Mouse (Mus musculus) hindbrain, embryonic 11.5 days (tissue): ENCODE data around the gene P2ry14. TPM values are rescaled to one million over a fixed set of nuclear protein-coding genes. Genes with fewer than 3 reads are reported as not detected.

Experiments used
- ATAC-seq: fragments of 200-750 bp; cut with Nextera tagmentation; 2 replicates; pipeline ENCODE4 v1.8.0; 2017; ENCODE audit warnings: mild to moderate bottlenecking, moderate TSS enrichment, moderate library complexity; ENCODE audit not compliant: low FRiP score
- DNase-seq: peaks from one replicate; pipeline ENCODE4 v3.0.0-alpha.2; 2015; ENCODE audit warnings: low spot score
- H3K27ac ChIP-seq: fragments of 300-500 bp; sonication (generic); 2 replicates; pipeline ENCODE4 v1.5.1; 2014; ENCODE audit warnings: mild to moderate bottlenecking, low read depth, low read length
- H3K27me3 ChIP-seq: fragments of 300-500 bp; sonication (generic); 2 replicates; pipeline ENCODE4 v1.6.1; 2014; ENCODE audit warnings: mild to moderate bottlenecking, low read length, moderate library complexity, mixed read lengths; ENCODE audit not compliant: control insufficient read depth, insufficient read depth
- H3K36me3 ChIP-seq: fragments of 300-500 bp; sonication (generic); 2 replicates; pipeline ENCODE4 v1.6.1; 2014; ENCODE audit warnings: mild to moderate bottlenecking, low read length, moderate library complexity, mixed read lengths; ENCODE audit not compliant: control insufficient read depth, insufficient read depth
- H3K4me1 ChIP-seq: fragments of 300-500 bp; sonication (generic); replicated peaks from 2 replicates; pipeline ENCODE4 v1.6.1; 2014; ENCODE audit warnings: low read length, mixed read lengths; ENCODE audit not compliant: control insufficient read depth, insufficient read depth
- H3K4me2 ChIP-seq: fragments of 300-500 bp; sonication (generic); replicated peaks from 2 replicates; pipeline ENCODE4 v1.6.1; 2014; ENCODE audit warnings: mild to moderate bottlenecking, low read depth, low read length
- H3K4me3 ChIP-seq: fragments of 300-500 bp; sonication (generic); 2 replicates; pipeline ENCODE4 v1.5.1; 2014; ENCODE audit warnings: low read depth, low read length
- H3K9ac ChIP-seq: fragments of 300-500 bp; sonication (generic); 2 replicates; pipeline ENCODE4 v1.6.1; 2014; ENCODE audit warnings: low read depth, low read length
- H3K9me3 ChIP-seq: fragments of 300-500 bp; sonication (generic); 2 replicates; pipeline ENCODE4 v1.6.1; 2016; ENCODE audit warnings: low read length; ENCODE audit not compliant: control insufficient read depth
- WGBS: fragments of 180-500 bp; shearing (Covaris S2); extraction: QIAGEN DNeasy Blood & Tissue Kit; methylation state at CpG from one replicate; pipeline ENCODE4 v1.1.7; 2014; 5-methylcytosine and 5-hydroxymethylcytosine counted together
- polyA plus RNA-seq: library from polyadenylated mRNA; unstranded; fragments of >200 nt; fragmentation: Nextera tagmentation; extraction: Ambion mirVana; gene quantifications from 2 replicates; pipeline ENCODE4 v1.2.1, GENCODE M21; 2014

The P2ry14 gene
- polyA plus RNA-seq, 1 experiment from 2014 or later: 3.5 TPM

DNA sequence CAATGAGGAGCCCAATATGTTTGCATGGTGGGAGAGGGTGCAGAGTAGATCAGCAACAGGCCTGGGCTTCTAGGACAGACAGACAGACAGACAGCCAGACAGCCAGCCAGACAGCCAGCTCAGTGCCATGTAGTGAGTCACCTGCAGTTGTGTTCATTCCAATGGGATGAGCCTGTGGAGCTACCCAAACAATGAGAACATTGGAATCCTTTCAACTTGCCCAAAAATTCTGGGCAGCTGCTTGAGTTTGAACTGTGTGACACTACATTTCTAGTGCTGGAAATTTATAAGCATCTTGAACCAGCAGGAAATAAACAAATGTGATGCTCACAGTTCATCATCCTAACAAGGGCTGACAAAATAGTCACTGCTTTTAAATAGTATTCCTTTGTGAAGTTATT lies 13.8 kb downstream of the P2ry14 start:
- no peaks in the 10 kb centered on the region for H3K36me3 ChIP-seq
- H3K9me3 ChIP-seq: no peaks in the 10 kb centered on the region
- H3K9ac ChIP-seq: no peak overlapping the region
- no peaks in the 10 kb centered on the region for H3K27me3 ChIP-seq
- no peak for DNase-seq
- H3K4me1 ChIP-seq: no peaks in the 10 kb centered on the region
- no peak overlapping the region for H3K4me2 ChIP-seq
- ATAC-seq: 0 out of 2 replicates have a peak, but pooled peaks have one; percentile 33
- no peak overlapping the region for H3K27ac ChIP-seq
- H3K4me3 ChIP-seq: no peak overlapping the region

DNA sequence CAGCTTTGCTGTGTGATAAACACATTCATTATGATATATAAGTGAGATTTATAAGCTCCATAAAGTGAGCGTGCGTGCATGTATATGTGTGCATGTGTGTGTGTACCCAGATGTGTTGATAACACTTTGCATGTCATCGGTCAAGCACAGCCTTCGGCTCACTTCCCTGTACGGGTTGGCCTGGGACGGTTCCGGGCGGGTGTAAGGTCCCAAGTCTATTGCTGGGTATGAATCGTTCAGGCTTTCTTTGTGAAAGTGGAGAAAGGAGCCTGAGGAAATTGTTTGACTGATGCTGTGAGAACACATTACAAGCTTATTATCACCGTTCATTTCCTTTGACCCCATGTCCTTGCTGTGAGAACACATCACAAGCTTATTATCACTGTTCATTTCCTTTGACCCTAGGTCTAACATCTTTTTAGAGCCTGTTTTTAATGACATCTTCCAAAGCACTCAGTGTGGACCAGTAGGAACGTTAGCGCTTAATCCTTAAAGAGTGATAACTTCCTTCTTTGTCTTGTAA lies 14.4 kb downstream of the P2ry14 start:
- no peaks in the 10 kb centered on the region for H3K4me1 ChIP-seq
- H3K27me3 ChIP-seq: no peaks in the 10 kb centered on the region
- DNase-seq: no peak
- no peak for ATAC-seq
- H3K4me2 ChIP-seq: no peak overlapping the region
- H3K36me3 ChIP-seq: no peaks in the 10 kb centered on the region
- no peak overlapping the region for H3K27ac ChIP-seq
- no peaks in the 10 kb centered on the region for H3K9me3 ChIP-seq
- WGBS: 75% methylated on average over 12 of the region's 12 CpGs
- H3K9ac ChIP-seq: no peak overlapping the region
- no peak overlapping the region for H3K4me3 ChIP-seq

GRCm38 (mm10) chr3:59135911-59136653 lies 17.3 kb downstream of the P2ry14 start:
- Histone ChIP-seq H3K4me1 (no peaks in the 10 kb centered on the region), H3K4me2 (no peak overlapping the region), H3K9ac (no peak overlapping the region), H3K27me3 (no peaks in the 10 kb centered on the region), H3K36me3 (no peaks in the 10 kb centered on the region), H3K4me3 (no peak overlapping the region), H3K9me3 (no peaks in the 10 kb centered on the region), H3K27ac (no peak overlapping the region)
- 85% methylated on average over 5 of the region's 5 CpGs for WGBS
- ATAC-seq: no peak
- DNase-seq: no peak

DNA sequence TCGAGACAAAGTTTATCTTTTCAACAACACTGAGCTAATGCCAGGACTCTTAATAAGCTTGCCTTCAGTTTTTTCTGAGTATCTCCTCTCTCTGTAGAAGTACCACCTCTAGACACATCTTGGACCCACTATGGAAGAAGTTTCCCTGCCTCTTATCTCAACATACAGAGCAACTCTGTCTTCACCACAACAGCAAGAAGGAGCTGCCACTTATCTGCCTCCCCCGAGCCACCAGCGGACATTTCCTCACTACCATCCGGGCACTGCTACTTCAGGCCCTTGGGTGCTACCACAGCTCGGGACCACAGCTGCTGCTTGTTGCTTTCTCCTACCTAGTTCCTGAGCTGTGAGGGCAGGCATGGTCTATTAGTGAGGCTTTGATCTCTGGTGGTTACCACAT lies 20.2 kb downstream of the P2ry14 start:
- ATAC-seq (no peak), DNase-seq (no peak)
- Histone ChIP-seq H3K27ac (no peak overlapping the region), H3K4me3 (no peak overlapping the region), H3K9me3 (no peaks in the 10 kb centered on the region), H3K4me1 (no peaks in the 10 kb centered on the region), H3K36me3 (no peaks in the 10 kb centered on the region), H3K27me3 (no peaks in the 10 kb centered on the region), H3K4me2 (no peak overlapping the region), H3K9ac (no peak overlapping the region)
- WGBS: 90% methylated on average over 5 of the region's 5 CpGs

DNA sequence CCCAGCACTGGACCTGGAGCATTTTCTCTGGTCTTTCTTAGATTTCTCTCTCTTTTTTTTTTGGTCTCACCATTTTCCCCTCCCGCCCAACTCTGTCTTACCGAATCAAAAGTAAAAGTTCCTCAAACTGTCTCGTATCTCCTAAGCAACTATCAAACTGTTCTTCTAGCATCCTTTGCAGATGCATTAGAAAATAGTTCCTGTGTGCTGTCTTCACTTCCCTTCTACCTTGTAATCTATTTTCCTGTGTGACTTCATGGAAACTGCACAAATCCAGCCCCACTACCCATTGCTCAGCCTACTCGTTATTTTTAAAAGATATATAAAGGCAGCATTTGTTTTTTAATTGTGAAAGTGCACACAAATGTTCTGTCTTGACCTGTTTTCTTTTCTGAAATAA lies 21.5 kb downstream of the P2ry14 start:
- Histone ChIP-seq H3K4me1 (no peaks in the 10 kb centered on the region), H3K27ac (no peak overlapping the region), H3K27me3 (no peaks in the 10 kb centered on the region), H3K4me2 (no peak overlapping the region), H3K4me3 (no peak overlapping the region), H3K9ac (no peak overlapping the region), H3K36me3 (no peaks in the 10 kb centered on the region), H3K9me3 (no peaks in the 10 kb centered on the region)
- 86% methylated on average over 4 of the region's 4 CpGs for WGBS
- DNase-seq (no peak), ATAC-seq (no peak)

DNA sequence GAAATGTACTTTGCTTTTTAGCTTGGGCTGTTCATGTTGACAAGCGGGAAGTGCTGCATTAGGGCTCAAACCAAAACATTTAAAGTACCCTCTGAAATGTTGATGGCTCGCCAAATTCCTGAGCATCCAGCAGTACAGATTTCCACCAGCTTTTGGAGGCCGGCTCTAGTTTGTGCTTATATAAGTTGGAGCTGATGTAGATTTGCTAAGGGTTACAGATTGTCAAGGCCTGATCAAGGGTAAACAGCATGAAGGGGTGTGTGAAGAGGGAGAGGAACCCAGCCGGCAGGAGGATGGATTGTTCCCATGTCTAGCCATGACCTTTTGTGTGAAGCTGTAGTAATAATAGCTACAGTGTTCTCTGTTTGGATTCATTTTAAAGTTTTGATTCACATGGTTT lies 22.3 kb downstream of the P2ry14 start:
- H3K4me1 ChIP-seq: no peaks in the 10 kb centered on the region
- H3K4me2 ChIP-seq: no peak overlapping the region
- H3K27me3 ChIP-seq: no peaks in the 10 kb centered on the region
- no peak overlapping the region for H3K27ac ChIP-seq
- H3K9me3 ChIP-seq: no peaks in the 10 kb centered on the region
- no peak overlapping the region for H3K4me3 ChIP-seq
- ATAC-seq (no peak), DNase-seq (no peak)
- 81% methylated on average over 4 of the region's 4 CpGs for WGBS
- no peaks in the 10 kb centered on the region for H3K36me3 ChIP-seq
- H3K9ac ChIP-seq: no peak overlapping the region

- ATAC-seq: no peak
- 68% methylated on average over 8 of the region's 8 CpGs for WGBS
- DNase-seq: no peak
- Histone ChIP-seq H3K27me3 (no peaks in the 10 kb centered on the region), H3K27ac (no peak overlapping the region), H3K4me1 (no peaks in the 10 kb centered on the region), H3K4me2 (no peak overlapping the region), H3K36me3 (no peaks in the 10 kb centered on the region), H3K9me3 (no peaks in the 10 kb centered on the region), H3K9ac (no peak overlapping the region), H3K4me3 (no peak overlapping the region)
These were observed 23.0 kb downstream of the P2ry14 start for GRCm38 (mm10) chr3:59130431-59130830.

- no peaks in the 10 kb centered on the region for H3K4me1 ChIP-seq
- no peak overlapping the region for H3K4me3 ChIP-seq
- no peaks in the 10 kb centered on the region for H3K9me3 ChIP-seq
- DNase-seq (no peak), ATAC-seq (no peak)
- no peaks in the 10 kb centered on the region for H3K27me3 ChIP-seq
- H3K9ac ChIP-seq: no peak overlapping the region
- no peak overlapping the region for H3K4me2 ChIP-seq
- 83% methylated on average over 3 of the region's 3 CpGs for WGBS
- no peak overlapping the region for H3K27ac ChIP-seq
- H3K36me3 ChIP-seq: no peaks in the 10 kb centered on the region
These were observed 23.9 kb downstream of the P2ry14 start for GRCm38 (mm10) chr3:59129547-59129946.

DNA sequence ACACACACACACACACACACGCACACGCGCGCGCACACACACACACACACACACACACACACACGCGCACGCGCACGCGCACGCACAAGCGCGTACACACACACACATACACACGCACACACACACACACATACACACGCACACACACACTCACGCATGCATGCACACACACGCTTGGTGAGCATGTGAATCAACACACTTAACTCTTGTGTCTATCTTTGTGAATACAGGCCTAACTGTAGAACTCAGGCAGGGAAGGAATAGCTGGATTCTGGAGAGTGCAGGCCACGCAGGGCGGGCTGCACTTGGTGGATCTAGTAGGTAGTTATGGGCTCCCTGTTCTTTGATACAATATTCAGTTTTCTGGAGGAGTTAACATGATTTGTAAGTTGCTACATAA lies 24.7 kb downstream of the P2ry14 start:
- no peak for DNase-seq
- Histone ChIP-seq H3K9ac (no peak overlapping the region), H3K9me3 (no peaks in the 10 kb centered on the region), H3K4me2 (no peak overlapping the region), H3K27me3 (no peaks in the 10 kb centered on the region), H3K27ac (no peak overlapping the region), H3K4me1 (no peaks in the 10 kb centered on the region), H3K4me3 (no peak overlapping the region), H3K36me3 (no peaks in the 10 kb centered on the region)
- no peak for ATAC-seq
- WGBS: 79% methylated on average over 20 of the region's 20 CpGs
